Mouse (Mus musculus) MEL (cell line): ENCODE measurements around the gene Bcl6. TPM values are rescaled to one million over a fixed set of nuclear protein-coding genes. Genes with fewer than 3 reads are reported as not detected.

Experiments used
- DNase-seq: peaks from one replicate; pipeline ENCODE4 v3.0.0; 2011; ENCODE audit warnings: low read depth, low spot score
- H3K27ac ChIP-seq: 2 replicates; pipeline ENCODE4 v1.5.1; 2012; ENCODE audit warnings: low read depth, mild to moderate bottlenecking, control low read depth, low read length, moderate library complexity; ENCODE audit not compliant: control insufficient read depth
- H3K27me3 ChIP-seq, 2 experiments: fragments of 150-350 bp in 1 of 2; sonication (generic) in 1 of 2; 2 replicates each; pipeline ENCODE4 v1.6.1; 2012; ENCODE audit warnings: low read length in 2 of 2, mild to moderate bottlenecking in 2 of 2, improper control_type of control experiment in 1 of 2, moderate library complexity in 1 of 2; ENCODE audit not compliant: insufficient read depth in 2 of 2, control insufficient read depth in 1 of 2
- H3K36me3 ChIP-seq, 2 experiments: 2 replicates each; pipeline ENCODE4 v1.6.1; 2012 to 2014; ENCODE audit warnings: low read length in 2 of 2, improper control_type of control experiment in 1 of 2, inconsistent platforms in 1 of 2, mild to moderate bottlenecking in 1 of 2; ENCODE audit not compliant: insufficient read depth in 2 of 2, control insufficient read depth in 1 of 2
- H3K4me1 ChIP-seq, 2 experiments: fragments of 150-350 bp in 1 of 2; sonication (generic) in 1 of 2; 2 replicates each; pipeline ENCODE4 v1.6.1; 2012; ENCODE audit warnings: low read length in 2 of 2, improper control_type of control experiment in 1 of 2, mild to moderate bottlenecking in 1 of 2; ENCODE audit not compliant: insufficient read depth in 2 of 2, control insufficient read depth in 1 of 2
- H3K4me3 ChIP-seq, 2 experiments: fragments of 150-350 bp in 1 of 2; sonication (generic) in 1 of 2; 2 replicates each; pipeline ENCODE4 v1.5.1; 2012; ENCODE audit warnings: low read depth in 2 of 2, low read length in 2 of 2, mild to moderate bottlenecking in 2 of 2, moderate library complexity in 2 of 2, control low read depth in 1 of 2, improper control_type of control experiment in 1 of 2; ENCODE audit not compliant: control insufficient read depth in 1 of 2, insufficient read depth in 1 of 2
- H3K79me2 ChIP-seq: 2 replicates; pipeline ENCODE4 v1.6.1; 2012; ENCODE audit warnings: mild to moderate bottlenecking, low read length, moderate library complexity; ENCODE audit not compliant: control insufficient read depth, poor library complexity, insufficient read depth
- H3K9ac ChIP-seq: 2 replicates; pipeline ENCODE4 v1.6.1; 2012; ENCODE audit warnings: low read depth, mild to moderate bottlenecking, control low read depth, low read length, moderate library complexity; ENCODE audit not compliant: control insufficient read depth, poor library complexity, severe bottlenecking
- H3K9me3 ChIP-seq: fragments of 150-350 bp; sonication (generic); replicated peaks from 2 replicates; pipeline ENCODE4 v1.6.1; 2012; ENCODE audit warnings: mild to moderate bottlenecking, low read length, improper control_type of control experiment, moderate library complexity; ENCODE audit not compliant: insufficient read depth
- BHLHE40 ChIP-seq: IDR thresholded peaks from 2 replicates; pipeline ENCODE4 v1.6.1; 2012; ENCODE audit warnings: low read depth, mild to moderate bottlenecking, inconsistent platforms, low read length, improper control_type of control experiment, borderline replicate concordance
- CHD1 ChIP-seq: IDR thresholded peaks from 2 replicates; pipeline ENCODE4 v1.6.1; 2012; ENCODE audit warnings: low read depth, mild to moderate bottlenecking, inconsistent platforms, low read length, improper control_type of control experiment
- CHD2 ChIP-seq: IDR thresholded peaks from 2 replicates; pipeline ENCODE4 v1.6.1; 2011; ENCODE audit warnings: low read length, improper control_type of control experiment
- E2F4 ChIP-seq: IDR thresholded peaks from 2 replicates; pipeline ENCODE4 v1.6.1; 2011; ENCODE audit warnings: low read depth, low read length, improper control_type of control experiment, borderline replicate concordance
- EP300 ChIP-seq, 2 experiments: IDR thresholded peaks; 2 replicates each; pipeline ENCODE4 v1.6.1; 2011; ENCODE audit warnings: improper control_type of control experiment in 2 of 2, low read length in 2 of 2, low read depth in 1 of 2, mild to moderate bottlenecking in 1 of 2
- GABPA ChIP-seq: IDR thresholded peaks from 2 replicates; pipeline ENCODE4 v1.6.1; 2012; ENCODE audit warnings: low read depth, mild to moderate bottlenecking, inconsistent platforms, low read length, improper control_type of control experiment, moderate library complexity
- GATA1 ChIP-seq: IDR thresholded peaks from 2 replicates; pipeline ENCODE4 v1.6.1; 2011; ENCODE audit warnings: low read depth, low read length, improper control_type of control experiment
- JUND ChIP-seq: IDR thresholded peaks from 2 replicates; pipeline ENCODE4 v1.6.1; 2011; ENCODE audit warnings: low read depth, mild to moderate bottlenecking, improper control_type of control experiment, low read length
- KAT2A ChIP-seq: conservative IDR thresholded peaks from 2 replicates; pipeline ENCODE4 v1.6.1; 2012; ENCODE audit warnings: low read depth, low read length, improper control_type of control experiment, inconsistent platforms
- MAFK ChIP-seq: IDR thresholded peaks from 2 replicates; pipeline ENCODE4 v1.6.1; 2011; ENCODE audit warnings: low read depth, mild to moderate bottlenecking, low read length, improper control_type of control experiment, borderline replicate concordance
- MAX ChIP-seq: IDR thresholded peaks from 2 replicates; pipeline ENCODE4 v1.6.1; 2011; ENCODE audit warnings: low read length, improper control_type of control experiment
- MXI1 ChIP-seq: IDR thresholded peaks from 2 replicates; pipeline ENCODE4 v1.6.1; 2011; ENCODE audit warnings: mild to moderate bottlenecking, low read depth, low read length, improper control_type of control experiment
- MYB ChIP-seq: IDR thresholded peaks from 2 replicates; pipeline ENCODE4 v1.6.1; 2011; ENCODE audit warnings: mild to moderate bottlenecking, low read depth, low read length, improper control_type of control experiment
- MYC ChIP-seq: IDR thresholded peaks from 2 replicates; pipeline ENCODE4 v1.6.1; 2011; ENCODE audit warnings: low read depth, mild to moderate bottlenecking, low read length, improper control_type of control experiment, moderate library complexity
- NELFE ChIP-seq: IDR thresholded peaks from 2 replicates; pipeline ENCODE4 v1.6.1; 2011; ENCODE audit warnings: low read depth, low read length, improper control_type of control experiment
- NRF1 ChIP-seq: IDR thresholded peaks from 2 replicates; pipeline ENCODE4 v1.6.1; 2014; ENCODE audit warnings: low read depth, mild to moderate bottlenecking, inconsistent platforms, low read length, improper control_type of control experiment, moderate library complexity; ENCODE audit not compliant: poor library complexity, insufficient read depth, severe bottlenecking
- POLR2A ChIP-seq, 2 experiments: IDR thresholded peaks; 2 replicates each; pipeline ENCODE4 v1.6.1; 2011 to 2012; ENCODE audit warnings: low read length in 2 of 2, mild to moderate bottlenecking in 2 of 2, control low read depth in 1 of 2, improper control_type of control experiment in 1 of 2, low read depth in 1 of 2, moderate library complexity in 1 of 2; ENCODE audit not compliant: control insufficient read depth in 1 of 2, insufficient read depth in 1 of 2, poor library complexity in 1 of 2
- POLR2AphosphoS2 ChIP-seq: IDR thresholded peaks from 2 replicates; pipeline ENCODE4 v1.6.1; 2011; ENCODE audit warnings: low read length, improper control_type of control experiment
- RAD21 ChIP-seq: IDR thresholded peaks from 2 replicates; pipeline ENCODE4 v1.6.1; 2011; ENCODE audit warnings: mild to moderate bottlenecking, low read depth, low read length, improper control_type of control experiment
- SIN3A ChIP-seq: IDR thresholded peaks from 2 replicates; pipeline ENCODE4 v1.6.1; 2012; ENCODE audit warnings: low read length, improper control_type of control experiment, inconsistent platforms
- TAL1 ChIP-seq: IDR thresholded peaks from 2 replicates; pipeline ENCODE4 v1.6.1; 2012; ENCODE audit warnings: mild to moderate bottlenecking, inconsistent platforms, low read length, moderate library complexity, mixed read lengths
- TCF12 ChIP-seq: IDR thresholded peaks from 2 replicates; pipeline ENCODE4 v1.6.1; 2014; ENCODE audit warnings: low read depth, mild to moderate bottlenecking, inconsistent platforms, low read length, improper control_type of control experiment, moderate library complexity
- UBTF ChIP-seq: IDR thresholded peaks from 2 replicates; pipeline ENCODE4 v1.6.1; 2012; ENCODE audit warnings: low read depth, mild to moderate bottlenecking, inconsistent platforms, low read length, improper control_type of control experiment, moderate library complexity, borderline replicate concordance; ENCODE audit not compliant: insufficient read depth
- USF1 ChIP-seq: IDR thresholded peaks from 2 replicates; pipeline ENCODE4 v1.6.1; 2014; ENCODE audit warnings: low read depth, mild to moderate bottlenecking, inconsistent platforms, low read length, improper control_type of control experiment, moderate library complexity
- ZC3H11A ChIP-seq: IDR thresholded peaks from 2 replicates; pipeline ENCODE4 v1.6.1; 2012; ENCODE audit warnings: low read depth, mild to moderate bottlenecking, inconsistent platforms, low read length, improper control_type of control experiment
- ZNF384 ChIP-seq: IDR thresholded peaks from 2 replicates; pipeline ENCODE4 v1.6.1; 2012; ENCODE audit warnings: low read depth, mild to moderate bottlenecking, inconsistent platforms, low read length, improper control_type of control experiment
- polyA plus RNA-seq, 2 experiments: library from polyadenylated mRNA; stranded (reverse) in 1 of 2; unstranded in 1 of 2; fragments of >175 nt in 1 of 2; fragments of >200 nt in 1 of 2; gene quantifications; 2 replicates each; pipeline versions ENCODE4 v1.2.1 to v1.2.4; 2012; ENCODE audit warnings: low replicate concordance in 2 of 2, low read depth in 1 of 2; ENCODE audit not compliant: insufficient read length in 2 of 2, insufficient read depth in 1 of 2, missing spikeins in 1 of 2
- total RNA-seq: library from RNA; depleted of rRNA; stranded (reverse); fragments of 300-350 nt; gene quantifications from 2 replicates; pipeline ENCODE4 v1.2.3, GENCODE M21; 2012

The Bcl6 gene
- total and polyA plus RNA-seq, 3 experiments, result not detected

DNA sequence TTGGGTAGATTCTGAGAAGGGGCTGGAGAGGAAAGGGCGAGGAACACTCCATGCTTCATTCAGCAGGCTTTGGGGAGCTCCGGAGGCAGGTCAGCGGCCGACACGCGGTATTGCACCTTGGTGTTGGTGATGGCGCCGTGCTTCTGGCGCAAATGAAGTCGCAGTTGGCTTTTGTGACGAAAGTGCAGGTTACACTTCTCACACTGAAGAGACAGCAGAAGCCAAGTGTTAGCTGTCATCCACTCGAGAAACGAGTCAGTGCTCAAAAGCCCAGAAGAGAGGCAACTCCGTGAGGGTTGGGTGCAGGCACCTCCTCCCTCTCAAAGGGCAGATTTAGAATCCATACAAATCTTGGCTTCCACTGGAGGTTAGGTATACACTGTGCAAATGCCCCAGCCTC, 22.6 kb downstream of the Bcl6 start:
- H3K79me2 ChIP-seq, result no peaks in the 10 kb centered on the region
- H3K27ac ChIP-seq, result no peak overlapping the region
- H3K36me3 ChIP-seq, result no peaks in the 10 kb centered on the region
- no peaks in the 10 kb centered on the region for H3K4me1 ChIP-seq
- no peak overlapping the region for H3K4me3 ChIP-seq
- no peaks in the 10 kb centered on the region for H3K9me3 ChIP-seq
- TF ChIP-seq CHD2, result no peak
- TF ChIP-seq UBTF, result no peak
- TF ChIP-seq JUND, result no peak
- TF ChIP-seq TCF12, result no peak
- no peak for TF ChIP-seq POLR2AphosphoS2
- TF ChIP-seq TAL1, result no peak
- no peak for TF ChIP-seq CHD1
- TF ChIP-seq ZNF384, result no peak
- no peak for TF ChIP-seq RAD21
- TF ChIP-seq USF1, result no peak
- TF ChIP-seq GATA1, result no peak
- TF ChIP-seq GABPA, result no peak
- TF ChIP-seq MAFK, result no peak
- no peak for TF ChIP-seq E2F4
- no peak for TF ChIP-seq BHLHE40
- H3K9ac ChIP-seq, result no peak overlapping the region
- no peaks in the 10 kb centered on the region for H3K27me3 ChIP-seq
- no peak for DNase-seq

DNA sequence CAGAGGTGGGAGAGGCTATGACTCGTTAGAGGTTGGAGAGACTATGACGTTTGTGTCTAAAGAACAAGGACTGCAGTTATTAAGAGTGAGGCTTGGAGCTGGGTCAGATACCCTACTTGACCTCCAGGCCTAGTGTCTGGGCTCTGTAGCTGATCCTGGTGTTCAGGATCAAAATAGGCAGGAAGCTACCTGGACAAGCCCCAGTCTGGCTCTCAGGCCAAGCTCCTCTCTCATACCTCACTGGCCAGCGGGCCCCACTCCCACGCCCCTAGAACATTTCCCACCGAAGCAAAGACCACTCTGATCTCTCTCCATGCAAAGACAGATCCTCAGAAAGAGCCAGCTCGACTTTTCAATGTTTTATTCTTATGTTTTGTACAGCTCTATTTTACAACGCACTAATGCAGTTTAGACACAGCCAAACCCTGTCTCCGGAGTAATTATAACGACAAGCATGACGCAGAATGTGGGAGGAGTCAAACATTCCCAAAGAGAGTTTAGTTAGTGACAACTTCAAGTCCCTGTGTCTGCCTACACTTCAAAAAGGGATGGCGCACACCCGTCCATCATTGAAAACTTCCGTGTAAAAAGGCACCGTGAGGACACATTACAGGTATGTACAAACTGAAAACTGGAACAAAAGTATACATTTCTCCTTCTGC, 23.8 kb downstream of the Bcl6 start:
- DNase-seq, result no peak
- no peaks in the 10 kb centered on the region for H3K4me1 ChIP-seq
- no peak overlapping the region for H3K9ac ChIP-seq
- no peaks in the 10 kb centered on the region for H3K9me3 ChIP-seq
- no peaks in the 10 kb centered on the region for H3K27me3 ChIP-seq
- no peaks in the 10 kb centered on the region for H3K79me2 ChIP-seq
- H3K36me3 ChIP-seq, result no peaks in the 10 kb centered on the region
- TF ChIP-seq MYB (no peak), NELFE (no peak), ZC3H11A (no peak), UBTF (no peak), ZNF384 (no peak), MAX (no peak), POLR2A (IDR thresholded peaks at IDR 0.05; ENCODE audit: control insufficient read depth in 1 of 2, insufficient read depth in 1 of 2, low read depth in 1 of 2, low read length in 2 of 2, poor library complexity in 1 of 2) (no peak), CHD1 (no peak), EP300 (IDR thresholded peaks at IDR 0.05; ENCODE audit: low read depth in 1 of 2, low read length in 2 of 2) (no peak), BHLHE40 (no peak), SIN3A (no peak), TCF12 (no peak), MYC (no peak), E2F4 (no peak), KAT2A (no peak), GABPA (no peak), TAL1 (no peak), NRF1 (no peak), MXI1 (no peak), RAD21 (no peak)
- H3K4me3 ChIP-seq, result no peak overlapping the region
- H3K27ac ChIP-seq, result no peak overlapping the region
